Mouse (Mus musculus) gastrocnemius, adult 2 months (tissue): ENCODE results near the gene Col25a1. TPM values are rescaled to one million over a fixed set of nuclear protein-coding genes. Genes with fewer than 3 reads are reported as not detected.

ENCODE experiments used
- DNase-seq: peaks from one replicate; pipeline ENCODE4 v3.0.0; 2022
- H3K27ac ChIP-seq: fragments of 200-600 bp; 2 replicates; pipeline ENCODE4 v1.8.1; 2022; ENCODE audit warnings: mild to moderate bottlenecking
- H3K4me3 ChIP-seq: fragments of 200-600 bp; 2 replicates; pipeline ENCODE4 v1.8.1; 2022; ENCODE audit warnings: mild to moderate bottlenecking, moderate library complexity
- CTCF ChIP-seq: fragments of 200-600 bp; IDR thresholded peaks from 2 replicates; pipeline ENCODE4 v1.8.1; 2022; ENCODE audit warnings: antibody characterized with exemption, mild to moderate bottlenecking, moderate library complexity
- intact Hi-C: fragments of 180-260 bp; cut with DNase I; formaldehyde crosslinking; loops from one replicate; pipeline ENCODE4 v1.15.1; 2025
- total RNA-seq, 2 experiments: library from RNA; stranded (reverse); gene quantifications; 2 replicates each; pipeline ENCODE4 v1.2.3; 2021

Gene Col25a1
- total RNA-seq, 2 experiments from 2014 or later = 0.06 TPM; not detected in 1

DNA sequence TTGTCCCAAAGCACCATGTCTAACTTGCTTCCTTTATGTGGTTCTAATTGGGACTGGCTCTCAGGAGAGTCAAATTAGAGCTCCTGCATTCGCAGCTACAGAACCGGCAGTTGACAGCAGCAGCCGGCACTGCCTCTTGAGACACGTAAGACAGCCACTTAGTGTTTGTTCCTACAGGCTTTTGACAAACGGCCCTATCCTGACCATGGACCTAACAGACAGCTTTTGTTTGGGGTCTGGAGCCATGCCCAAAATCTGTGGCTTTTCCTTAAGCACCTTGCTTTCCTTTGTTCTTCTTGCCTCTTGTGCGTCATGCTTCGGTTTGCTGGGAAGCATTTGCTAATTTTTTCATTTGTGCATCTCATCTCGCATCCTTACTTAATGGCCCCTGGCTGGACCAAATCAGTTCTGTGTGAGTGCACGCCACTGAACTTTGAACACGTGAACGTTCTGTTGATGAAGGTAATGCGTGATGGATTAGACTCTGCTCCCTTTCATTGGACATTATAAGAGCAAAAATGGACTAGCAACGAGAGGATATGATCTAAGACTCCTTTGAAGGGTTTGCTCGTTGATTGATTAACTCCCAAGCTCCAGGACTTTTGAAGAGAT lies 179.5 kb downstream of the Col25a1 start:
- Histone ChIP-seq H3K27ac (no peak overlapping the region), H3K4me3 (no peak overlapping the region)
- DNase-seq = no peak
- intact Hi-C loops = no loop called here
- no peak for TF ChIP-seq CTCF

DNA sequence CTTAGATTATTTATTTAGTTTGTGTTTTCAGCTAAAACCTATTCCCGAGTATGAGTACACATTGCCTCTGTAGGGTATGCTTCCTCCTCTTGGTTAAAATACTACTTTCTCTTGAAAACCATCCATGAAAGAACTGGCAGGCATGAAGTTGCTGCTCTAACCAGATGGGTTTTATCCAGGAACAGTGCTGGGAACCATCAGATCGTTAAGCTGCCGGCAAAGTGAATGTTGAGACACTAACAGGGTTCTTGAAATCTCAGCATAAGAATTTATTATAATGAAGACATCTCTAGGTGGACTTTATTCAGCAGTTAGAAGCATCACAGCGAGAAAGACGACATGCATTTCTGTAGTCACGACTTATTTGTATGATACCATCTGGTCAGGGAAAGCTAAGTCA lies 181.9 kb downstream of the Col25a1 start:
- Histone ChIP-seq H3K4me3 (no peak overlapping the region), H3K27ac (no peak overlapping the region)
- no peak for TF ChIP-seq CTCF
- no peak for DNase-seq
- intact Hi-C loops = no loop called here

DNA sequence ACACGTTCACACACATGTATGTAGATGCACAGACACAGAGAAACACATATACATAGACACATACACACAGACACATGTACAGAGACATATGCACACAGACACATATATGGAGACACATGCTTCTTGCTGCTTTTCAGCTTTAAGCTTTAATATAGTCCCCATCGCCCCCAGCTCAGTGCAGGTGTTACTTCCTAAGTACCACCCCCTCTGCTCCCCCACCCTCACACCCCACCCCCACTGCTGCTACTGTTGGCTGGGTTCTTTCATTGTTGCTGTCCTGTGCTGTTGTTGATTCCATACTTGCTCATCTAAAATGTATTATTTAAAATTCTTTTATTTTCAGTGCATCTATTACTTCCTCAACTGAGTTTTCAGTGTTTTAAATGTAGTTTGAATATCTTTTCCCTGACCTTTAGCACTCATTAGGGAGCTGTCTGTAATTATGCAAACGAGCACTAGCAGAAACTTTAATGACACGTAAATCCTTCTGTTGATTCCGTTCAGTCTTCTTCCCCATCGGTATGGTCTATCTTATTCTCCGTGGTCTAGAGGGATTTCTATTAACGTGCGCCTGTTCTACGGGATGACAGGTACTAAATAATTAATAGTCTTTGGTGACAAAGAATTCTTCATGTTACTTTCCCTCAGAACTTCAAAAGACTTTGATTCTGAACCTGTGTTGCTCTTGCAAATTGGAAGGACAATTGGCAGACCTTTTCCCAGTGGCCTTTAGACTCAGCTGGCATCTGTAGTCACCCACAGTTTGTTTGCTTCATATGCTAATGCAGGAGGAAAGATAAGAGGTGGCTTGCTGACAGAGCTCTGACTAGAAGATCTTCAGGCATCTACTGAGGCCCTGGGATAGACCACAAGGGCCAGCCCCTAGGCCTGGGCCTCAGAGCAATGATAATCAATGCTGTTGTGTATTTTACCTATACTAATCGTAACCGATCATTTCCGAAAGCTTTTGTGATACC lies 196.0 kb downstream of the Col25a1 start:
- no peak for TF ChIP-seq CTCF
- intact Hi-C loops = no loop called here
- Histone ChIP-seq H3K27ac (no peak overlapping the region), H3K4me3 (no peak overlapping the region)
- DNase-seq = no peak

DNA sequence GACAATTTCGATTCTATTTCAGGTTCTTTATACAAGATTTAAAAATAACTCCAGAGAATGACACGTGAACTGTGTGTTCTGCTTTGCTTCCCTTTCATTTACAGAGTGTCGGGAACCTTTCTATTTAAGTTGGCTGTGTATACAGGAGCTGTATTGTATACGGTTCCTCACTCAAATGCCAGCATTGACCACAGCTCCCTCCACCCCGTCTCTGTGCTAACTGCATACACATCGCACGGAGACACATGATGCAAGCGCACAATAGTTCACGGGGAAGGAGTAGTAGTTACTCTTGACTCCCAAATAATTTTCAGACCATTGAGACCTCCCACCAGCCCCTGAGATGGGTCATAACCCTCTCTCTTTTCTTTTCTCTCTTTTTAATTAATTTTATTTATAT lies 197.6 kb downstream of the Col25a1 start:
- DNase-seq = no peak
- no peak overlapping the region for H3K27ac ChIP-seq
- intact Hi-C loops = no loop called here
- no peak overlapping the region for H3K4me3 ChIP-seq
- TF ChIP-seq CTCF = no peak

DNA sequence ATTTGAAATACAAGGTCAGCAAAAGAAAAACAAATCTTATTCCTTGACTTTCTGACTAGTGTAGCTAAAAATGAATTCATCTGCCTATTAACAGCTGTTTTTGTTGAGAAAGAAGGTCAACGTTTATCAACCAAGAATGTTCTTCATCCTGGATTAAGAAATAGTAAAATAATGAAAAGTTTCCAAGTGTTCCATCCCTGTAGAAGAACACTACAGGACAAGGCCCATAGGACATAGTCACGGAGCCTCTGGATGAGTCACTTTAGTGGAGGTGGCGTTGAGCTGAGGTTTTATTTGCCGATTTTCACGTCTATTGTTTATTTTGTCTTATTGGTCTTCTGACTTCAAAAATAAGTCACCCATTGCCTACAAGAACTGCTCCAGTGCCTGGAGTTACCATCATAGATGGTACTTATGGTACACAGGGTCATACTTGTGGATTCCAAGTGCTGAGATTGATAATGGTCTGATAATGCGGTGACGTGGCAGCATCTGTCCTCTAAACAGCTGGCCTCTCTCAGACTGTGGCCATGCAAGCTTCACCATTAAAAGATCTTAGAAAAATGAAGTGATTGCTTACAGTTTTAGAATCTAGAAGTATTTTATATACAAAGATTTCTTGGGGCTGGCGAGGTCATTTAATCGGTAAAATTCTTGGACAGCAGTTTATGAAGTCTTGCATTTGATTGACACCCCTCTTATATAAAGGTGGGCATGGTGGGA lies 198.7 kb downstream of the Col25a1 start:
- intact Hi-C loops = no loop called here
- no peak for DNase-seq
- no peak for TF ChIP-seq CTCF
- no peak overlapping the region for H3K27ac ChIP-seq
- no peak overlapping the region for H3K4me3 ChIP-seq

GRCm38 (mm10) chr3:130330556-130330950 lies 199.3 kb downstream of the Col25a1 start:
- no peak overlapping the region for H3K27ac ChIP-seq
- intact Hi-C loops = no loop called here
- DNase-seq = no peak
- TF ChIP-seq CTCF = no peak
- no peak overlapping the region for H3K4me3 ChIP-seq

GRCm38 (mm10) chr3:130332347-130332913 lies 201.1 kb downstream of the Col25a1 start:
- Histone ChIP-seq H3K27ac (no peak overlapping the region), H3K4me3 (no peak overlapping the region)
- no peak for DNase-seq
- no peak for TF ChIP-seq CTCF
- intact Hi-C loops = no loop called here

GRCm38 (mm10) chr3:130337857-130338256 lies 206.6 kb downstream of the Col25a1 start:
- peak overlapping the region; percentile 50 for H3K4me3 ChIP-seq
- DNase-seq = peak; percentile 25
- TF ChIP-seq CTCF = no peak
- intact Hi-C loops = no loop called here
- H3K27ac ChIP-seq = 0 out of 2 replicates have a peak overlapping the region, but pooled peaks have one; percentile 49

GRCm38 (mm10) chr3:130338371-130338770 lies 207.1 kb downstream of the Col25a1 start:
- no peak for TF ChIP-seq CTCF

DNA sequence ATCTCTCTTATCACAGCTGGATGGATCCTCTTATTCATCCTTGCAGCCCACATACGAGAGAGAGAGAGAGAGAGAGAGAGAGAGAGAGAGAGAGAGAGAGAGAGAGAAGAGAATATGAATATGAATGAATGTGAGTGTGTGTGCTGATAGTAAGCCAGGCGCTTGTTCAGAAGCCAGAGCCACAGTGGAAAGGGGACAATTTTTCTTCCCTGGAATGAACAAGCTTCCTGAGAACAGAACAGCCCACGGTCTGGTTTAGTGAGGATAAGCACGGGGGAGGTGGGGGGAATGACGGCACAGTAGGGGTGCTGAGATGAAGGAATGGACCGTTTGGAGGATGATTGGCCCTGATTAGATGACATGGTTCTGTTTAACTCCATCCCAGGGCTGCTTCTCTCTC lies 218.9 kb downstream of the Col25a1 start:
- Histone ChIP-seq H3K4me3 (no peak overlapping the region), H3K27ac (no peak overlapping the region)
- DNase-seq = no peak
- TF ChIP-seq CTCF = no peak
- intact Hi-C loops = no loop called here

More at GRCm38 (mm10) chr3:130338371-130338770, 207.1 kb downstream of the Col25a1 start:
- intact Hi-C loops = no loop called here
- no peak overlapping the region for H3K4me3 ChIP-seq
- DNase-seq = no peak
- no peak overlapping the region for H3K27ac ChIP-seq

DNA sequence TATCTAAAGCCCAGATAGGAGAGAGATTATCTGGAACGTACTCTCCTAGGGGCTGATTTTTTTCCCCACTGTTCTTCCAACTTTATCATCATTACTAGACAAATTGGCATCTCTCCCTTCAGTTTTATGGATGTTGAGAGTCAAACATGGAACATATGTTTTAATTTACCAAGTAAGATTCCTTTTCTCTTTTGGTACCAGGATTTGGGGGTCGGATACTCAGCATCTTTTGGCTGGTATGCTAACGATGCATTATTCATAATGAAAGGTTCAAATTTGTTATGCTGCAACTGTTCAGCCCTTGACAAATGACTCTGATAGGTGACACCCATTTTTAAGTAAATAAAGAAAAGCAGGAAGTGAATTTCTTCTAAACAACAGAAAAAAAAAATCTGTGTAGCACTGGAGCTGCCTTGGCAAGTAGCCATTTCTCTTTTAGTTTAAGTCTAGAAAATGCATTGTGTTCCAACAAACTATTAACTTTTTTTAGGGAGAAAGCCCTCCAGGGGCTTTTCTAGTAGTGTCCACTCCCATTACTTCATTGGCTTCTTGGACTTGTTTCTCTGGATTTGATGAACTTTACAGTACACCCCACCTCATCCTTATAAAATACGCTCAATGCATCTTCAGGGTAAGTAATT lies 223.2 kb downstream of the Col25a1 start:
- Histone ChIP-seq H3K27ac (no peak overlapping the region), H3K4me3 (no peak overlapping the region)
- intact Hi-C loops = no loop called here
- DNase-seq = no peak
- TF ChIP-seq CTCF = no peak

- DNase-seq = no peak
- no peak for TF ChIP-seq CTCF
- intact Hi-C loops = no loop called here
- Histone ChIP-seq H3K4me3 (no peak overlapping the region), H3K27ac (no peak overlapping the region)
Observed at GRCm38 (mm10) chr3:130356575-130357173, 225.4 kb downstream of the Col25a1 start.
